Mouse (Mus musculus) gastrocnemius, postnatal 4 days (tissue): ENCODE results near the gene Srbd1. TPM values are rescaled to one million over a fixed set of nuclear protein-coding genes. Genes with fewer than 3 reads are reported as not detected.

Source experiments
- total RNA-seq, 2 experiments: library from RNA; stranded (reverse); gene quantifications; 2 replicates each; pipeline ENCODE4 v1.2.3; 2021

Gene Srbd1
- total RNA-seq, 2 experiments from 2014 or later: 15.0 to 16.4 TPM

Other genes with a start within 250 kb of the Srbd1 start
- 10 to 100 TPM; 12.3 to 13.0 TPM for gene Prkce, start 22.6 kb upstream of the Srbd1 start, total RNA-seq